Mouse (Mus musculus) cerebellum, postnatal 14 days (tissue): ENCODE results near the gene Spen.

Source experiments
- DNase-seq, 2 experiments: peaks; one replicate each; pipeline ENCODE4 v3.0.0; 2021; ENCODE audit warnings: mixed read lengths in 2 of 2

Gene Spen

GRCm38 (mm10) chr4:141446211-141446610 lies 92.2 kb downstream of the Spen start:
- no peak for DNase-seq

- no peak for DNase-seq
Measured at GRCm38 (mm10) chr4:141445328-141445720, 93.1 kb downstream of the Spen start.

DNA sequence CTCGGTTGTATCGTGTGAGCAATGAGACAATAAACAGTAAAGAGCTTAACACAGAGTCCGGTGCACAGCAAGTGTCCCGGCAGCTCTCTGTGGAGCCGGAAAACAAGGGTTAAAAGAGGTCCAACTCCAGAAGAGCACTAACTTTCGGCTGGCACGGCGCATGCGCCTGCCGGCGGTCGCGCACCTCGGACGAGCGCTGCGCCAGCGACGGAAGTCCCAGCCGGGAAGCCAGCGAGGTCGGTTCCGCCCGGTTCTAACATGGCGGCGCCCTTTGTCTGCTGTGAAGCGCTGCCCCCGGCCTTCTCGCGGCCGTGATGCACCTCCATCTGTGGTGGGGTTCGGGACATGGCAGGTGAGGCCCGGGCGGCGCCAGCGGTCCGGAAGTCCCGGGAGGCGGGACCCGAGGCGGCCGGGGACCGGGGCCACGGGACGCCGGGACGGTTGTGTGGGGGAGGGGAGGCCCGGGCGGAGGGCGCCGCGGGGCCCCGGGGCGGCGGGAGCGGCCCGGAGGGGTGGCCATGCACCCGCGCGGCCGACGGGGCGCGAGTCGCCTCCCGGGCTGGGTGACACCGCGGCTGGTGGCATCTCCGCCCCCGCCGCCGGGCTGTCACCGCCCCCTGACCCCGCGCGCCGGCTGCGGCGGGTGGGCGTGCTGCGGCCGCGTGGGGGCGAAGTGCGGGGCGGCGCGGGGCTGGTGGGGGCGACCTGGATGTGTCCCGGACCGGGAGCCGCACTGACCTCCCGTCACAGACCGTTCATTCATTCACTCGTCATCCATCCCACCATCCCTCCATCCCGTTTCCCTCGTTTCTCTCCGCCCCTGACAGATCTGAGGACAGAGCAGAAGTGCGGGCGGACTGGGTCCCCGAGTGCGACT lies 93.7 kb downstream of the Spen start, which contains the start of gene Zbtb17:
Gene Zbtb17, plus strand, starts transcription at position 204 of the 877 bp plus-strand sequence.
- DNase-seq = peak; percentile 91 to 94

GRCm38 (mm10) chr4:141443641-141444429 lies 94.6 kb downstream of the Spen start:
- DNase-seq = no peak

- no peak for DNase-seq
Measured at GRCm38 (mm10) chr4:141440877-141441276, 97.5 kb downstream of the Spen start.

DNA sequence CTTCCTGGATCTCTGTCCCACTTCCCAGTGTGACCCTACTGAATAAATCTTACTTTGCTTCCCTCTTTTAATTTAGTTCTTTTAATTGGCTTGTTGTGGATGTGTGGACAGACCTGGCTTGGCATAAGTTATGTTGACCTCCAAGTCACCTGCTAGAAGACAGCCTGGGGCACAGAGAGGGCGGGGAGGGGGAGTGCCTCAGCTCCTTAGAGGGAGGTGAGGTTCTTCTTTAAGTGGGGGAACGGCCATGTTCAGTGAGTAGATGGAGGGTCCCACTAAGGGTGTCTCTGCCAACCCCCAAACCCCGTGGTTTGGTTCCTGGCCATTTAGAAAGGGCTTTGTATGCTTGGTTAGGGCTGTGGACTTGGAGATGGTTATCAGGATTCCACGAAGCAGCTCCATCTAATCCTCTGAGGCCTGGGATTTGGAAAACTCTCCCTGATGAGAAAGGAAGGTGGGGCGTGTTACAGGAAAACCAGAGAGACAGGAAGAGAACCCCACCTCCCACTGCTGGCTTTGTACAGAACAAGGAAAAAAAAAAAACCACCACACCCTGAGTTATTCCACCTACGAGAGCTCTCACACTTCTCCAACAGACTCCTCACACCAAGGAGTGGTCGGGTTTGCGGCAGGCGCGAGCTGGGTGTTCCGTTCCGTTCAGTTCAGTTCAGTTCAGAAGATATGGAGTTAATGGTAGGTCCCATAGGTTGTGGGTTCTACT lies 99.2 kb downstream of the Spen start:
- DNase-seq = no peak

- no peak for DNase-seq
Measured at GRCm38 (mm10) chr4:141435974-141436373, 102.4 kb downstream of the Spen start, which contains the start of gene Srarp. Srarp (minus strand) TSS chr4:141436105.

GRCm38 (mm10) chr4:141433191-141433590 lies 105.2 kb downstream of the Spen start:
- DNase-seq = no peak

GRCm38 (mm10) chr4:141432666-141433065 lies 105.7 kb downstream of the Spen start:
- peak; percentile 75 to 78 for DNase-seq

GRCm38 (mm10) chr4:141430997-141431396 lies 107.4 kb downstream of the Spen start:
- DNase-seq = peak; percentile 87 to 88

GRCm38 (mm10) chr4:141429847-141430246 lies 108.5 kb downstream of the Spen start:
- DNase-seq = peak in 1 of 2 experiments; percentile 63

GRCm38 (mm10) chr4:141429381-141429780 lies 109.0 kb downstream of the Spen start:
- DNase-seq = no peak

- DNase-seq = no peak
Measured at GRCm38 (mm10) chr4:141427921-141428320, 110.5 kb downstream of the Spen start.

GRCm38 (mm10) chr4:141426796-141427745 lies 111.3 kb downstream of the Spen start:
- DNase-seq = no peak

DNA sequence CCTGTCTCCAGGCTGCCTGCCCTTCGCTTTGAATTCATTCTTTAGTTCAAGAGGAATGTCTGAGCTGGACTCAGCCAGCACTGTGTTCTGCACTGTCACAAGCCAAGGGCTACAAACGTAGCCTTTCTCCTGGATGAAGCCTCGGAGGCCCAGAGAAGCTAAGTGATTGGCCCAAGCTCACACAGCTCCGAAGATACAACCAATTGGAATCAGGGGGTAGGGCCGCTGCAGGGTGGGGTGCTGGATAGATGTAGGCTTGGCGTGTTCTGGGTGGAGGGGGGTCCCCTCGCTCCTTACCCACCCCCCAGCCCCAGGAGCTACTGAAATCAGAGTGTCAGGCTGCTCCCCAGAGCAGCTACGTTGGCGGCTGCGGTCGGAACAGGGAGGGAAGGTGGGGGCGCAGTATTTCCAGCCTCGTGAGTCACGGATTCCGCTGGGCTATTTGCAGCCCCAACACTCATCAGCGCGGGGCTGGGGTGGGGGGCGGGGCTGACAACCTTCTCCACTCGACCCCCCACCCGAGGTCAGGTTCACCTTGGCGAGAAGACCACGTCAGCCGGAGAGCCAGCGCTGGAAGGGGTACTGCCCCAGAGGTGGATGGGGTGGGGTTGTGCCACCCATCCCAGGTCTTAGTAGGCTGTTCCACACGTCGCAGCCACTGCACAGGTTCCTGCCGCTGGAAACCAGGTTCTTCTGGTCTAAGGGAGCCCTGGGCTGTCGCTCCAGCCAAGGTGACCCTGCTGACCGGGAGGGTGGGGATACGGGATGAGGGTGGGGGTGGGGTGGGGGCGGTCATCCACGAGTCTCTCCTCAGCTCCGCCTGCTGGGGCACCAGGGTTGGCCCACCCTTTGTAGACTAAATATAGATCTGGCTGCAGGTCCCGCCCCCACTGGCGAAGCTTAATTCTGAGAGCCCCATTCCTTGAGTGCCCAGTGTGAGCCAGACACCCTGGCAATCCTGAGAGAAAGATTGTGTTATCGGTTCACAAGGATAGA lies 112.6 kb downstream of the Spen start:
- peak; percentile 60 to 67 for DNase-seq

DNA sequence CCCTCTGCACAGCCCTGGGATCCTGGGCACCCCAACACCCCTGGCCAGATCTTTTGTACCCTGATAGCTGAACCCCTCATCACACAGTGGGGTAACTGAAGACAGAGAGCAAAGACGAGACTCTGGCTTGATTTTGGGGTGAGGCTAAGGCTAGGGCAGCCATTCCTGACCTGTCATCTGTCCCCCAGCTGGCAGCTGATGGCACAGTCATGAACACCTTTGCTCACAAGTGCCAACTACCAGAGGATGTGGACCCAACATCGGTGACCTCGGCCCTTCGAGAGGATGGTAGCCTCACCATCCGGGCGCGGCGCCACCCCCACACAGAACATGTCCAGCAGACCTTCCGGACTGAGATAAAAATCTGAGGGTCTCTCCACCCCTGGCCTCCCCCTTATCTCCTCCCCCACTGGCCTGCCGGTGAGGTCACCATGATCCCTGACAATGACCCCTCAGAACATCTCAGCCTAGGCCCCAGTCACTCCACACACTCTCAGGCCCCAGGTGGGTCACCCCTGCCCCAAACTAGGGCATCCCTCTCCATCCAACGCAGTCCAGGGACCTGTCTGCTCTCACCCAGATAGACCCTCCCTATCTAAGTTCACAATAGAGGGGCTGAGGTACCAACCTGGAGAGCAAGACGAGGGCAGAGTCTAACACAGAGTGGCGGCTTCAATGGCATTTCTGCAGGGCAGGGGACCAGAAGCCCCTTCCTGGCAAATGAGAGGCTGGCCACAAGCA lies 114.5 kb downstream of the Spen start:
- DNase-seq = no peak

DNA sequence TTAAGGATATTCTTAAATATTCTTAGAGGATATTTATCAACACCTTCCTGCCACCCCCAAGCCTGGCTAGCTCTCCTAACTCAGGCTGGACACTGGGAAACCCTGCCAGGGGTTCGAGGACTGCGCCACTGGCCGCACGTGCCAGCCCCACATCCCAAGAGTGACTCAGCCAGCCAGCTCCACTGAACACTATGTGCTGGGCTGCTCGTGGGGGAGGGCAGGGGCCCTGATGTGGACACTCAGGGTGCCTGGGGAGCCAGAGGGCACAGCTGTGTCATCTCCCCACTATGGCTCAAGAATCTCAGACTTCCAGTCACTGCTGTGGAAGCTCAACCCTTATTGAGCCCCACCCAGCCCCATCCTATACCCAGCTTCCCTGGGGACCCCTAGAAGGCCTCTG lies 115.1 kb downstream of the Spen start:
- no peak for DNase-seq

DNA sequence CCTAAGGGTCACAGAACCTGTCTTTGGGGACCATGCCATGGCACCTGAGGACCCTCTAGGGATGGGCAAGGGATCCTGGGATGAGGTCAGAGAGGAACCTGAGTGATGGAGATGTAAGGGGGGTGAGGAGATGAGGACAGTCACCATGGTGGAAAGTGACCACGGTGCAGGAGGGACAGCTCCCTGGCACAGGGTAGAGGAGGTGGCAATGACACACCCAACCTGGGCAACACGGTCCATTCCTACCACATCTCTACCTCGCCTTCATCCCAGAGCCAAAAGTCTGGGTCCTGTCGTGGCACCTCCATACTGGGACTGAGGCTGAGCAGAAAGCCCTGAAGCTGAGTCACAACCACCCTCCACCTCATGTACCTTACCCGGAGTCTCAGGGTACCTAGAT lies 115.6 kb downstream of the Spen start:
- DNase-seq = no peak

GRCm38 (mm10) chr4:141421423-141421822 lies 117.0 kb downstream of the Spen start:
- peak; percentile 76 to 79 for DNase-seq

DNA sequence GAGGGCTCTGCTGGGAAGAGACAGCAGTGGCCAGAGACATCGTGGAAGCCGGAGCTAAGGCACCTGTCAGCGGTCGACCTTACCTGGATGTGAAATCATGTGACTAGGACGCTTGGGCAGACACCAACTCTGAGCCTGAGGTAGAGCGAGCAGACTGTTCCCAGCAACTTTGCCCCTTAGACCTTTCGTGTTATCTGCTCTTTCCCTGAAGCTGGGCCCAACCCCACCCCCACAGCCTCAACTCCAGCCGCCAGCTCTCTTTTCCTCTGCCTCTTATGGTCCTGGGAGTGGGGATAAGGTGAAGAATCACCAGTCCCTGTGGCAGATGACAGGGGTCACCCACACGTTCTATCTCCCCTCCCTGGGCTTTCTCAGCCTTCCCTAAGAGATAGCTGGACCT lies 117.5 kb downstream of the Spen start:
- no peak for DNase-seq
